Mouse (Mus musculus) layer of hippocampus, adult 2 months (tissue): ENCODE results near the gene Eno2. TPM values are rescaled to one million over a fixed set of nuclear protein-coding genes. Genes with fewer than 3 reads are reported as not detected.

Experiments
- DNase-seq, 2 experiments: peaks; one replicate each; pipeline ENCODE4 v3.0.0; 2022; ENCODE audit warnings: low spot score in 2 of 2
- H3K27ac ChIP-seq: fragments of 200-600 bp; 2 replicates; pipeline ENCODE4 v1.8.1; 2022
- H3K4me3 ChIP-seq: fragments of 200-600 bp; 2 replicates; pipeline ENCODE4 v1.8.1; 2022; ENCODE audit warnings: mild to moderate bottlenecking
- CTCF ChIP-seq: fragments of 200-600 bp; conservative IDR thresholded peaks from 2 replicates; pipeline ENCODE4 v1.8.1; 2022; ENCODE audit warnings: antibody characterized with exemption, mild to moderate bottlenecking, moderate library complexity
- long read RNA-seq, 2 experiments: library from polyadenylated mRNA; stranded (forward); transcript quantifications; one replicate each; pipeline ENCODE4 v2.0.0; 2021; ENCODE audit warnings: borderline mapping rate in 2 of 2
- total RNA-seq, 2 experiments: library from RNA; stranded (reverse); gene quantifications; 2 replicates each; pipeline ENCODE4 v1.2.3; 2021

The Eno2 gene
- 1,000 to 10,000 TPM in 1 of 2 experiments, 100 to 1,000 TPM in 1; 981 to 1,025 TPM for total RNA-seq
- long read RNA-seq, experiment 1, transcript Eno2-202 (10 exons, 2,386 nt) = minor isoform, 6 of 537 reads
- long read RNA-seq, experiment 1, transcript Eno2-201 (12 exons, 2,795 nt) = major isoform, 254 of 537 reads
- long read RNA-seq, experiment 1, transcript Eno2-209 (3 exons, 898 nt) = minor isoform, 20 of 537 reads
- long read RNA-seq, experiment 1, transcript Eno2-210 (4 exons, 632 nt) = minor isoform, 8 of 537 reads
- long read RNA-seq, experiment 1, partial matches to known transcripts = 64 of 537 reads
- long read RNA-seq, experiment 1, other reads (novel, unspliced or antisense) = 180 of 537 reads
- long read RNA-seq, experiment 2, transcript Eno2-210 (4 exons, 632 nt) = minor isoform, 19 of 737 reads
- long read RNA-seq, experiment 2, transcript Eno2-202 (10 exons, 2,386 nt) = minor isoform, 7 of 737 reads
- long read RNA-seq, experiment 2, transcript Eno2-201 (12 exons, 2,795 nt) = major isoform, 372 of 737 reads
- long read RNA-seq, experiment 2, transcript Eno2-209 (3 exons, 898 nt) = minor isoform, 25 of 737 reads
- long read RNA-seq, experiment 2, partial matches to known transcripts = 67 of 737 reads
- long read RNA-seq, experiment 2, other reads (novel, unspliced or antisense) = 245 of 737 reads

DNA sequence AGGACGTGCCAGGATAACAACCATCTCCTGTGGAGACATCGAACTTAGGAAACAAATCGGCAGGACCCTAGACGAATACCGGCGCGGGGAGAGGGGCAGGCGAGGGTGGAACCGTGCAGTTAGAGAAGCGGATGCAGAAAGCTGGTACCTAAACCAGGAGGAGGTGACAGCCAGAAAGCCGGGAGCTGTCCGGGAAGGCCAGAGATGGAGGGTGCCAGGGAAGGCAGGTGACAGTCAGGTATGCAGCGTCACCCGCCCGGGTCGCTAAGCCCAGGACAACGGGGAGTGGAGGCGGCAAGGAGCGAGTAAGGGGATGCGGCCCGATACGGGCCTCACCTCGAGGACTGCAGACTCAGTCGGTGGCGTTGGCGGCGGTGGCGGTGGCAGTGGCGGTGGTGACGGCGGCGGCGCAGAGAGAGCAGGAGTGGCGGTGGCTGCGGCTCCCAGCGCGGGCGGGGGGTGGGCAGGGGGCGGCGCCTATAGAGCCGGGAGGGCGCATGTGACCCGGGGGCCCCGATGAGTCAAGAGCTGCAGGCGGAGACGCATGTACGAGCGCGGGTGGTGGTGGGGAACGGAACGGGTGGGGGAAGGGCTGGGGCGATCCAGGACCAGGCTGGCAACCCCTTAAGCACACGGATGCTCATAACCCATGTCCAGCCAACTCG is at the start of gene Eno2:
Gene Eno2 (minus strand): TSS at position 573 of the 665 bp plus-strand sequence.
- peak; percentile 80 to 81 for DNase-seq
- no peak for TF ChIP-seq CTCF
- Histone ChIP-seq H3K4me3 (peak within 1 kb of the TSS; percentile 88), H3K27ac (peak within 1 kb of the TSS; percentile 98)

DNA sequence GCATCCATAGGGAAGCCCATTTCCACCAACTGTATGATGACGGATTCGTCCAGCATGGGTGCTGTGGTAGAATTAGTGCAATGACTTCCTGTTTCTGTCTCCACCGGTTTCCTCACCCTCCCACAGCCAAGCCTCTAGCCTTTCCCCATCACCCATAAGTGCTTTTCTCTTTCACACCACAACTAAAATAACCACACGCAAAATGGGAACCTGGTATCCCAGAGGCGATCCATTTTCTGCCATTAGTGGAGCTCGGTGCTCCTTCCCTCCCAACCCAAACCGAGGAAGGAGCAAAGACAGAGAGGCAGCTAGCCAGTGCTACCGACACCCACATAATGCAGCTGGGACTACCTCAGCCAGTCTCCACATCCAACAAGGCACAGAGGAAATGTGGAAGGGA is 48.5 kb upstream of the Eno2 start:
- no peak for DNase-seq
- Histone ChIP-seq H3K27ac (no peak overlapping the region), H3K4me3 (no peak overlapping the region)
- no peak for TF ChIP-seq CTCF

DNA sequence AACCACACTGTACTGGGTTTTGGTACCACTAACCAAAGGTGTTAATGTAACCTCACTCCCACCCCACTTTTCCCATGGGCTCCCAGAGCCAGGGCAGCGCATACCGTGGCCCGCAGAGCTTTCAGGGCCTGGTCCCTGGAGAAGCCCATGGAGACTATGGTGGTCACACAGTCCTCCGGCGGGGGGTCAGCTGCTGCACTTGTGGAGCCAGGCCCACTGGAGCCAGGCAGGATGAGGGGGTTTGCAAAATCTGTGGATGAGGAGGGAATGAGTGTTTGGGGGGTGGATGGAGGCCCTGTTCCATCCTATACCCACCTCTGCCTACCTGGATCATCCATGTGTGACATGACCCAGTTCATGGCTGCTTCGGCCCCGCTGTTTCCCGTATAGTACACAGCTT is 48.1 kb upstream of the Eno2 start:
- Histone ChIP-seq H3K4me3 (no peak overlapping the region), H3K27ac (no peak overlapping the region)
- TF ChIP-seq CTCF = no peak
- no peak for DNase-seq

DNA sequence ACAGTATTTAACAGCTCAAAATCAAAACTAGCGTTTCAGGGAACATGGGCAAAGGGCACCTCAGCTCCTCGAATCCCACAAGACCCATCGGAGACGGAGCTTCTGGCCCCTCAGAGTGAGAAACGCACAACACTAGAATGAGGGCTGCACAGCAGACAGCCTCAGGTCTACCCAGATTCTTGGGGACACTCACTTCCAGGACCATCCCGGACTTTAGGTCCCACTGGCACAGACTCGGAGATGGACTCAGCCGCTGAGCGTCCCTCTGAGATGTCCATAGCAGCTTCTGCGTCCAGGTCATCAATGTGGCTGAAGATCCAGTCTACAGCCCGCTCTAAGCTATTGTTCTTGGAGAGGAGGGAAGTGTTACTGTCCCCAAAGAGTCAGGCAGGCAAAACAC is 47.7 kb upstream of the Eno2 start:
- H3K27ac ChIP-seq = no peak overlapping the region
- H3K4me3 ChIP-seq = no peak overlapping the region
- DNase-seq = no peak
- no peak for TF ChIP-seq CTCF

GRCm38 (mm10) chr6:124816611-124817010 is 47.1 kb upstream of the Eno2 start:
- H3K4me3 ChIP-seq = no peak overlapping the region
- H3K27ac ChIP-seq = no peak overlapping the region
- DNase-seq = no peak
- TF ChIP-seq CTCF = no peak

- Histone ChIP-seq H3K4me3 (no peak overlapping the region), H3K27ac (no peak overlapping the region)
- DNase-seq = no peak
- TF ChIP-seq CTCF = no peak
These were observed 45.6 kb upstream of the Eno2 start for GRCm38 (mm10) chr6:124814858-124815774.

DNA sequence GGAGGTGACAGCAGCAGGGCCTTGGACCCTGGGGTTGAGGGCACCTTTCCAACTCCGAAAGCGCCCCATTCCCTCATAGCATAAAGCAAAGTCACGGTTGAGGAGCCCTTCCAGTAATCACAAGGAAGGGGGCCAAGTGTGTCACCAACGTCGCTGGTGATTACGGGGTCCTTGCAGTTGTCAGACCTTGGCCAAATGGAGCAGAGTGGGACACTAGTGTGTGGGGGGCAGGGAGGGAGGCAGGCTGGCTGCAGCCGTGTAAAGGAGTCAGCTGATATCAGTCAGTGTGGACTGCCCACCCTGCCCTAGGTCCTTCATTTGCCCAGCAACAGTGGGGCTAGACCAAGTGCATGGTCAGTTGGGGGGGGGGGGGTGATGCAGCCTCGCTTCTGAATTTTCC is 45.0 kb upstream of the Eno2 start:
- peak overlapping the region; percentile 98; the same call in 1 of the 2 replicates for H3K27ac ChIP-seq

GRCm38 (mm10) chr6:124813933-124814332 is 44.5 kb upstream of the Eno2 start, which contains the start of gene Tpi1:
Gene Tpi1 (minus strand): TSS chr6:124814296.
- H3K4me3 ChIP-seq = peak within 1 kb of the TSS; percentile 77
- no peak for TF ChIP-seq CTCF
- peak within 1 kb of the TSS; percentile 98 for H3K27ac ChIP-seq
- peak; percentile 90 to 93 for DNase-seq

More for the DNA sequence above, 45.0 kb upstream of the Eno2 start:
- peak overlapping the region; percentile 77 for H3K4me3 ChIP-seq
- DNase-seq = no peak
- no peak for TF ChIP-seq CTCF

DNA sequence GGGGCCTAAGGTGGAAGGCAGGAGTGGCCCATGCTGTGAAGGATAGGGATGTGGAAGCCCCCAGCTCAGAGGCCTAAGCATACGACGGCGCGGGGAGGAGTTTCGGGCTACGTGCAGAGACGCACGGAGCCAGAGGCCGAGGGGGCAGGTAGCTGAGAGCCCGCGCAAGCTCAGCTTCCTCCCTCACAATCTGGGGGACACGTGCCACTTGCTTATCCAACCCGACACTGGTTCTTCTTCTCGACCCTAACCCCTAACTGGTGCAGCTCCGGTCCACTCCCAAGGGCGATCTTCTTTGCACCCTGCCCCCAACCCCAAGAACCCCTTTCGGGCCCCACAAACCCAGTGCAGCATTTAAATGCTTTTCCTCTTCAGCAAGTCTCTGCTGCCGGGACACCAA is 44.0 kb upstream of the Eno2 start:
- no peak for TF ChIP-seq CTCF
- peak; percentile 73 to 77 for DNase-seq

DNA sequence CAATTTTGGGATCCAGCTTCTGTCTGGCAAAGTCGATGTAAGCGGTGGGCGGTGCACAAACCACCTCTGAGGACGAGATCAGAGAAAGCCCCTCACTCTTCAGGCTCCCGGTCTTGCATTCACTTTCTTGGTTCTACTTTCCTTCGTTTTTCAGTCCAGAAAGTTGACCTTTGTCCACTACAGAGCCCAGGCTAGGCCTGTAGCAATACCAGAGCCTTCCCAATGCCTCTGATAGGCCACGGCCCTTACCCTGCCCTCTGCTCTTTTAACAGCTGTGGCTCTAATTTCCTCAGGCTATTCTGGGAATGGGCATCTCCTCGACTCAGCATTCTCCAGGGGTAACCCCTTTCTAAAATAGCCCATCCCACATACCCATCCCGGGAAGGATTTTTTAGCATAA is 43.4 kb upstream of the Eno2 start:
- TF ChIP-seq CTCF = no peak
- Histone ChIP-seq H3K4me3 (peak overlapping the region; percentile 77), H3K27ac (peak overlapping the region; percentile 98)
- DNase-seq = no peak

More for the DNA sequence above, 44.0 kb upstream of the Eno2 start:
- peak overlapping the region; percentile 77 for H3K4me3 ChIP-seq
- H3K27ac ChIP-seq = peak overlapping the region; percentile 98

DNA sequence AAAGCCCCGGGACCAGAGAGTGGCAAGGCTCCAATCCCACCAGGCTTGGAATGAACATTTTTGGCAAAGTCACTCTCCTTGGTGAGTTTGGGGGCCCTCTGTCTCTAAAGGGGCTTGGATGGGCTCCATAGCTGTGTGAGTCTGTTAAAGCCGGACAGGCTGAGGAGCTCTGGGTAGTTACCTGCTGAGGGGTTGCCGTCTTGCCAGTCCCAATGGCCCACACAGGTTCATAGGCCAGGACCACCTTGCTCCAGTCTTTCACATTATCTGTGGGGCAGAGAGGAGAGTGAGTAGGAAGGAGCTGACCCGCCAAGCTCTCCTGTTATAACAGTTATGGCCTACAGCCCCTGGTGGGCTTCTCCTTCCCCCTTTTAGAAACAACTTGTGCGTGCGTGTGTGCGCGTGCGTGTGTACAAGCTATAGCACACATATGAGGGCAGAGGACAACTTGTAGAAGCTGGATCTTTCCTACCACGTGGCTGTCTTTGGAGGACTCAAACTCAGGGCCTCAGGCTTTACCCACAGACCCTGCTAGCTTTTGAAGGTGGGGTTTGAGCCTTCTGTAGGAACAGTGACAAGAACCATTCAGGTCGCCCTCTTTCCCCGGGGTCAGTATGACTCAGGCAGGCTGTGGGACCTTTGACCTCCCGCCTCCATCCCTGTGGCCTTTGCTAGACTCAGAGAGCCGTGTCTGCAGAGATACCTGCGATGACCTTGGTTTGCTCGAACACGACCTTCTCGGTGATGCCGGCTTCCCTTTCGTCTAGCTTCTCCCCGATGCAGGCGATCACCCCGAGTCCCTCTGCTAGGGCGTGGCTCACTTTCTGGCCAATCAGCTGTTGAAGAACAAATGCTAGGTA is 42.5 kb upstream of the Eno2 start:
- TF ChIP-seq CTCF = no peak
- no peak for DNase-seq
- peak overlapping the region; percentile 98; the same call in 1 of the 2 replicates for H3K27ac ChIP-seq
- H3K4me3 ChIP-seq = peak overlapping the region; percentile 77; the same call in 1 of the 2 replicates
